Mouse (Mus musculus) brain, adult 10 weeks (tissue): Measurements from ENCODE around the gene Sde2. TPM values are rescaled to one million over a fixed set of nuclear protein-coding genes. Genes with fewer than 3 reads are reported as not detected.

Experiments used
- polyA plus RNA-seq: library from polyadenylated mRNA; stranded (reverse); fragments of 350-450 nt; fragmentation: Illumina TruSeq; extraction: RNeasy Lipid Tissue Mini Kit (QIAGEN cat#74804); gene quantifications from one replicate; pipeline ENCODE4 v1.2.3, GENCODE M21; 2015; ENCODE audit warnings: low read depth, low replicate concordance

Sde2 gene
- polyA plus RNA-seq: 14.2 TPM

DNA sequence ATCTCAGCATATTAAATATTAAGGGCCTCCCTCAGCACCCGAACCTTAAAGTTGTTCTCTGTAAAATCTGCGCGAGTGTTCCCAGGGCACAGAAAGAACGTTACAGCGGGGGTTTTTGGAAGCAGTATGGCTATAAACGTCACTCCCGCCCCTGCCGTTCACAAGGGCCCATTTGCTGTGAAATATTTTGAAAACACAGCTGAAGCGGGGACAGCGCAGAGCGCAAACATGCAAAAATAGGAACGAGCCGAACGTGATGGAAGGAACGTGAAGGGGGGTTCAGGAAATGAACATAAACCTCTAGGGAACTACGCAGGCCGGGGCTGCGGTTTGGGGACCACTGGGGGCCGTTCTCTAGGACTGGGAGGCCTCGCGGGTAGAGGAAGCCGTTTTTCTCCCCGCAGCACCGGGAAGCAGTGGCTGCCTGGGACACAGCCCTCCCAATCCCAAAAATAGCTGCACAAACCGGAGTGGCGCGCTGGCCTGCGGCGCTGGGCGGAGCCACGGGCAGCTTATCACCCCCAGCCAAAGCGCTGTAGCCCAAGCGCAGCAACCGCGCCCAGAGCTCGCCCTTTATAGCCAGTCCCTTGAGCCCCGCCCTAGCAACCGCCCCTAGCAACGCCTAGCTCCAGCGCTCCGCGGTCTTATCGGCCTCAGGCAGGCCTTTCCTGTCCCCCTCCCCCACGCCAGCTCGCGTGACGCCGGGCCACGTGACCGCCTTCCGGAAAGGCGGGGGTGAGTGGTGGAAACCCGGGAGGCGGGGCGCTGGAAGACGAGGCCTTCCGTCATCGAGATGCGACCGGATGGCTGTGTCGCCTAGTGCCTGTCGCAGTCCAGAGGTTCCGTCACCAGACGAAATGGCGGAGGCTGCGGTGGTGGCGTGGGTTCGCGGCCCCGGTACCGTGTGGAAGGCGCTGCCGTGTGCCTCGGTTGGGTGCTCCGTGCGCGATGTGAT is at the start of gene Sde2:
Gene Sde2, plus strand, starts transcription at position 812 of the 955 bp plus-strand sequence.

DNA sequence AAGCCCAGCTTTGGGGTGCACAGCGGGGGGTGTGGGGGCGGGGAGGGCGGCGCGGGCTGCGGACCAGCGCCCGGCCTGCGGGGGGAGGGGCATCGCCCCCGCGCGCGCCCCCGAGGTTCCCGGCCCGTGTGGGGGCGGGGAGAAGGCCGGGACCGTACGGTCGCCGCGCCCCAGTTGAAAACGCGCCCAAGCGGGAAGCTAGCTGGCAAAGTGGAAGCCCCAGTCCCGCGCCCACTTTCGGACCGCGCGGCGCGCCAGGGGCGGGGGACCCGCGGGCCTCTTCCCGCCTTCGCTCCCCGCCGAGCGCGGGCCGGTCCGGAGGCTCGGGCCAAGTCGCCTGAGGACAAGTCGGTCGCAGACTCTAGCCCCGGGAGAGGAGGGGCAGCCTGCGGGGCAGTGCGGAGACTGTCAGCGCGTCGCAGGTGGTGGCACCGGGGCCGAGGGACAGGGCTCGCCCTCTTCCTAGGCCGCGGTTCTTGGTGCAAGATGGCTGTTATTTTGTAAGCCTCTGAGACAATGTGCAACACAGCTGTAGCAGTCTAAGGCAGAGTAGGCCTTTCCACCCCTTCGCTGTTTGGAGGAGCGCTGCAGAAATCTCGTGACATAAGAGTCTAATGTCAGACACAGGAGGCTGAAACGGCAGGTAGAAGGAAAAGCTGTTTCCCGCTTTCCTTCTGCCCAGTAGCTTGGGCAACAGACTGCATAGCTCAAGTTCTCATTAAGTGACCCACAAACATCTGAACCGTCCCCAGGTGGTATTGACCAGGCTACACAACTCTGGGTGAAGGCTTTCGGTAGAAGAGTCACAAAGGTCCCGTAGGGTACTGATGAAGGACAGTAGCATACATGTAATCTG is 36.8 kb upstream of the Sde2 start, which contains the start of gene H3f3a:
Gene H3f3a, minus strand, starts transcription at position 59 of the 856 bp plus-strand sequence.

DNA sequence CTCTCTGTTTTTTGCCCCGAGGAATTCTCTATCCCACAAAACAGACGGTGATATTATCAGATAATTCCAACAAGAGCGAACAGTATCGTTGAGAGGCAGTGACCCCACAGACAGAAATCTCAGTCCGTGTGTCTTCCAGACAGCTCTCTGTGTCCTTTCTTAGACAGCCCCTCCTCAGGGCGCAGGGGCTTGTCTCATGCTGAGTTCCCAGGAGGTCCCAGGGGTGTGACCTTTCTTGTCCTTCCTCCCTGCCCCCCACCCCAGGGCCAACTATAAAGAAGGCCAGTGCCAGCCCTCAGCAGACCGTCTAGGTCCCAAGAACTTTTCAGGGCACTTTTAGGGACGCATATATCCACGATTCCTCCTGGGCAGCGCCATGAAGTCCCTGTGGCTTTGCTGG is 41.9 kb downstream of the Sde2 start, which contains the start of gene Lefty2:
Gene Lefty2, plus strand, starts transcription at position 301 of the 400 bp plus-strand sequence.

DNA sequence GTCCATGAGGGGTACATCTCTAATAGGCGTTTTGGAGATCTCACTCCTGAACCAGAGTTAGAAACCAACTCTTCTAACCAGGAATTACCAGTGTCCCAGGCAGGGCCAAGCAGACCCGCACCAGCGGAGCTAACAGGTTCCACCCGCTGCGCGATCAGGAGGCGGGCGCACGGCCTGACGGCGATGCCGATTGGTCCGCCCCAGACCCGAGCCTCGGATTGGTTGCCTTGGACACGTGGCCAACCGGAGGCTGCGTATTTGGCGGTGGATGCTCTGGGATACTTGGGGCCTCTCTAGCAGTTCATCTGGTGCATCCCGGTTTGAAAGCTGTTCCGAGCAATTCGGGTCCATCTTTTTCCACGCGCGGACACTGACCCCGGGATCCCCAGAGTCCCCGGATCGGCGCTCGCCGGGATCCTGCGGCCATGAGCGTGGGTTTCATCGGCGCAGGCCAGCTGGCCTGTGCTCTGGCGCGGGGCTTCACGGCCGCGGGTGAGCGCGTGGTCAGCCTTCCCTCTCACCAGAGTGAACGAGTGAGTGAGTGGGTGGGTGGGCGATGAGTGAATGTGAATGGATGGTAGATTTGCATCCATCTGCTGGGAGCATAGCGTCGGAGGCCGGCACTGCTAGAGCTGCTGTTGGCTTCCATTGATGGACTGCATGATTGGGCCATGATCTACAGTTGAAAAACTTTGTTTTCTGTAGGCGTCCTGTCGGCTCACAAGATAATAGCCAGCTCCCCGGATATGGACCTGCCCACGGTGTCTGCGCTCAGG is 53.3 kb downstream of the Sde2 start, which contains the start of gene Pycr2:
Gene Pycr2, plus strand, starts transcription at position 255 of the 776 bp plus-strand sequence.

Other genes starting within 250 kb of the Sde2 start
- 4.3 TPM for gene Lin9, start 210.0 kb upstream of the Sde2 start, polyA plus RNA-seq
- not detected for gene Mixl1, start 154.1 kb upstream of the Sde2 start, polyA plus RNA-seq
- 26.0 TPM for gene Acbd3, start 125.1 kb upstream of the Sde2 start, polyA plus RNA-seq
- 690 TPM for gene H3f3a, start 37.2 kb upstream of the Sde2 start, polyA plus RNA-seq
- gene Lefty2, start 42.0 kb downstream of the Sde2 start, polyA plus RNA-seq: 0.36 TPM
- gene Pycr2, start 53.2 kb downstream of the Sde2 start, polyA plus RNA-seq: 36.0 TPM
- 4.1 TPM for gene Lefty1, start 83.9 kb downstream of the Sde2 start, polyA plus RNA-seq
- gene Tmem63a, start 91.2 kb downstream of the Sde2 start, polyA plus RNA-seq: 38.9 TPM
- gene Ephx1, start 169.8 kb downstream of the Sde2 start, polyA plus RNA-seq: 26.6 TPM
- gene 9130409I23Rik, start 200.1 kb downstream of the Sde2 start, polyA plus RNA-seq: not detected